Mouse (Mus musculus) G1E (cell line): Measurements from ENCODE around the gene Fosl1. TPM values are rescaled to one million over a fixed set of nuclear protein-coding genes. Genes with fewer than 3 reads are reported as not detected.

Source experiments
- ATAC-seq: 2 replicates; pipeline ENCODE4 v1.8.0; 2016; ENCODE audit warnings: mild to moderate bottlenecking; ENCODE audit not compliant: insufficient number of reproducible peaks, poor library complexity, low FRiP score, severe bottlenecking; ENCODE audit errors: extremely low read depth
- DNase-seq: peaks from one replicate; pipeline ENCODE4 v3.0.0; 2012; ENCODE audit warnings: low spot score
- H3K27me3 ChIP-seq: 2 replicates; pipeline ENCODE4 v1.6.1; 2012; ENCODE audit warnings: mild to moderate bottlenecking, low read length, inconsistent platforms; ENCODE audit not compliant: insufficient read depth
- H3K36me3 ChIP-seq: replicated peaks from 2 replicates; pipeline ENCODE3; 2012; ENCODE audit warnings: mild to moderate bottlenecking, inconsistent platforms
- H3K4me1 ChIP-seq: 2 replicates; pipeline ENCODE4 v1.6.1; 2012; ENCODE audit warnings: low read depth, low read length, inconsistent platforms, mixed read lengths; ENCODE audit not compliant: insufficient read depth
- H3K4me3 ChIP-seq: 2 replicates; pipeline ENCODE4 v1.5.1; 2012; ENCODE audit warnings: low read depth, mild to moderate bottlenecking, inconsistent platforms, low read length, moderate library complexity, mixed read lengths
- H3K9me3 ChIP-seq: replicated peaks from 2 replicates; pipeline ENCODE4 v1.6.1; 2012; ENCODE audit warnings: inconsistent platforms
- CTCF ChIP-seq: IDR thresholded peaks from 2 replicates; pipeline ENCODE4 v1.5.1; 2012; ENCODE audit warnings: low read depth, low read length, inconsistent platforms, mixed read lengths
- GATA1 ChIP-seq: IDR thresholded peaks from 2 replicates; pipeline ENCODE4 v1.6.1; 2012; ENCODE audit warnings: borderline replicate concordance, low read length, inconsistent platforms, mixed read lengths
- GATA2 ChIP-seq: IDR thresholded peaks from 2 replicates; pipeline ENCODE4 v1.6.1; 2012; ENCODE audit warnings: low read depth, low read length, inconsistent platforms, borderline replicate concordance
- POLR2AphosphoS5 ChIP-seq: IDR thresholded peaks from 2 replicates; pipeline ENCODE4 v1.6.1; 2012; ENCODE audit warnings: low read depth, low read length, inconsistent platforms; ENCODE audit not compliant: insufficient replicate concordance
- TAL1 ChIP-seq: conservative IDR thresholded peaks from 2 replicates; pipeline ENCODE4 v1.6.1; 2012; ENCODE audit warnings: low read depth, low read length, inconsistent platforms, mixed read lengths
- polyA plus RNA-seq: library from polyadenylated mRNA; stranded (reverse); fragments of >175 nt; gene quantifications from 2 replicates; pipeline ENCODE4 v1.2.3, GENCODE M21; 2012
- total RNA-seq, 2 experiments: library from RNA; stranded (forward) in 1 of 2; stranded (reverse) in 1 of 2; fragments of 200-1000 nt in 1 of 2; fragments of >200 nt in 1 of 2; fragmentation: Nextera tagmentation in 1 of 2; gene quantifications; 2 replicates each; pipeline ENCODE4 v1.2.3; 2014 to 2017

Fosl1 gene
- total and polyA plus RNA-seq, 3 experiments, result 0.90 to 3.4 (median 1.9) TPM

GRCm38 (mm10) chr19:5459896-5460295 lies 12.5 kb downstream of the Fosl1 start:
- Histone ChIP-seq H3K27me3 (no peaks in the 10 kb centered on the region), H3K4me1 (peaks cover 75% of the 10 kb centered on the region), H3K36me3 (peaks cover 54% of the 10 kb centered on the region), H3K9me3 (no peaks in the 10 kb centered on the region), H3K4me3 (peak overlapping the region; percentile 88)
- DNase-seq, result no peak
- TF ChIP-seq TAL1, result no peak
- no peak for ATAC-seq

GRCm38 (mm10) chr19:5460465-5460911 lies 13.1 kb downstream of the Fosl1 start, which contains the start of gene Fibp:
Gene Fibp (plus strand): TSS chr19:5460615.
- Histone ChIP-seq H3K27me3 (no peaks in the 10 kb centered on the region), H3K4me1 (peaks cover 69% of the 10 kb centered on the region), H3K9me3 (no peaks in the 10 kb centered on the region), H3K36me3 (peaks cover 54% of the 10 kb centered on the region), H3K4me3 (peak within 1 kb of the TSS; percentile 88)
- TF ChIP-seq TAL1, result no peak
- TF ChIP-seq CTCF, result no peak
- ATAC-seq, result 0 out of 2 replicates have a peak, but pooled peaks have one; percentile 11
- peak; percentile 64 for DNase-seq

GRCm38 (mm10) chr19:5461411-5461810 lies 14.1 kb downstream of the Fosl1 start:
- Histone ChIP-seq H3K4me3 (peak overlapping the region; percentile 88; the same call in 1 of the 2 replicates), H3K9me3 (no peaks in the 10 kb centered on the region), H3K4me1 (peaks cover 60% of the 10 kb centered on the region), H3K36me3 (peaks cover 54% of the 10 kb centered on the region), H3K27me3 (no peaks in the 10 kb centered on the region)
- DNase-seq, result no peak
- ATAC-seq, result no peak
- TF ChIP-seq POLR2AphosphoS5 (no peak), GATA1 (no peak), GATA2 (no peak), CTCF (no peak), TAL1 (no peak)

GRCm38 (mm10) chr19:5463212-5463611 lies 15.9 kb downstream of the Fosl1 start:
- no peaks in the 10 kb centered on the region for H3K9me3 ChIP-seq
- ATAC-seq (no peak), DNase-seq (no peak)
- no peak overlapping the region for H3K4me3 ChIP-seq
- TF ChIP-seq CTCF, result no peak
- H3K27me3 ChIP-seq, result no peaks in the 10 kb centered on the region
- peaks cover 70% of the 10 kb centered on the region for H3K36me3 ChIP-seq
- H3K4me1 ChIP-seq, result peaks cover 52% of the 10 kb centered on the region

- Histone ChIP-seq H3K27me3 (no peaks in the 10 kb centered on the region), H3K4me3 (no peak overlapping the region), H3K36me3 (peaks cover 72% of the 10 kb centered on the region), H3K9me3 (no peaks in the 10 kb centered on the region), H3K4me1 (peaks cover 50% of the 10 kb centered on the region)
- DNase-seq, result no peak
- ATAC-seq, result no peak
- TF ChIP-seq GATA1 (no peak), GATA2 (no peak), TAL1 (no peak), CTCF (peak; percentile 89)
These were observed 16.6 kb downstream of the Fosl1 start for GRCm38 (mm10) chr19:5463791-5464562.

GRCm38 (mm10) chr19:5465037-5465436 lies 17.7 kb downstream of the Fosl1 start:
- no peak for ATAC-seq
- TF ChIP-seq CTCF, result no peak
- no peak for TF ChIP-seq TAL1
- no peak for TF ChIP-seq GATA2
- TF ChIP-seq POLR2AphosphoS5, result no peak
- TF ChIP-seq GATA1, result no peak
- peaks cover 72% of the 10 kb centered on the region for H3K36me3 ChIP-seq

GRCm38 (mm10) chr19:5466916-5467500 lies 19.7 kb downstream of the Fosl1 start:
- Histone ChIP-seq H3K4me1 (peaks cover 25% of the 10 kb centered on the region), H3K36me3 (peaks cover 64% of the 10 kb centered on the region), H3K27me3 (peaks cover 8% of the 10 kb centered on the region), H3K4me3 (no peak overlapping the region), H3K9me3 (no peaks in the 10 kb centered on the region)
- TF ChIP-seq GATA1 (no peak), GATA2 (no peak), POLR2AphosphoS5 (no peak), TAL1 (no peak), CTCF (no peak)
- ATAC-seq, result no peak
- DNase-seq, result no peak

More at GRCm38 (mm10) chr19:5465037-5465436, 17.7 kb downstream of the Fosl1 start:
- Histone ChIP-seq H3K4me3 (no peak overlapping the region), H3K9me3 (no peaks in the 10 kb centered on the region), H3K4me1 (peaks cover 40% of the 10 kb centered on the region), H3K27me3 (peaks cover 3% of the 10 kb centered on the region)
- no peak for DNase-seq
